Mouse (Mus musculus): ENCODE measurements around the gene Fam120a.

DNA sequence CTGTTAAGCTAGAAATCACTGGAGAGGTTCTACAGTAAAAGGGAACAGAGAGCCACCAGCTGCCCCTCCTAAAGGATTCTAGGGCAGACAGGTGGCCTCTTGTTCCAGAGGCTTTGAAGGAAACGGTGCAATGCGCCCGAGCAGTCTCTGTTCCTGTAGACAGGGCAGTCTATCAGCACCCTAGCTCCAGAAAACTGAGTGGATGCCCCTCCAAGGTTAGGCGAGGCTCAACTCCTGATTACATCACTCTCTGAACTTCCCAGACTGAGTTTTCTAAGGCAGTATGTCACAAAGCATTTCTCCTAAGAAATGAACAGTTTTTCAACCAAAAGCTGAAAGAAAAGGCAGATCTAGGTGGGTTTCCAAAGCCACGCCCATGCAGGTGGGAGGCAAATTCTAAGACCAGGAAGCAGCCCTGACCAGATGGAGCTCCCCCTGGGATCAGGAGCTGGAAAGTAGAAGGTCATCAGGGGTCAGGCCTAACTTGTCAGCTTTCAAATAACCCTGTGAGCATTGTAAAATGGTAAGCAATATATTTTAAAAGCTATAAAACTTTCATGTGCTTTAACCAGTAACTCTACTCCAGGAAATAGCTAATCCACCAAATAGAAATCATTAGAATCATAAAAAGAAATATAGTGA, 17.1 kb downstream of the Fam120a start:
- no peak for TF ChIP-seq CTCF (IDR thresholded peaks at IDR 0.05; ENCODE audit: low read depth)
- TF ChIP-seq EP300 (IDR thresholded peaks at IDR 0.05; ENCODE audit: low read depth) = no peak
